Mouse (Mus musculus): ENCODE measurements around the gene Mypop.

DNA sequence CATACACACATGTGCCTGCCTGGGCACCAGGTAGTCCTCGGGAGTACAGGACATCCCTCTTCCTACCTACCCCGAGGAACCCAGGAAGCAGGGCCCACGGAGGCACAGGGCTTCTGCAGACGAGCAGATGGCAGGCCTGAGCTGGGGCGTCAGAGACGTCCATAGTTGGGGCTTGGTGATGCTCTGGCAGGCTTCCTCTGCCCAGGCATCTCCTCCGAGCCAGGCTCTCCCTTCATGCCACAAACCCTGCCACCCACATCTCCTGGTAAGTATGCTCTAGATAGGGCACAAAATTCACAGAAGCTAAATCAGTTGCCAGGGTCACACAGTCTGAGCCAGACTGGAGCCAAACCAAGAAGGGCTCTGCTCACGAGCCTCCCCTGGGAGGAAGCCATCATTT is 59.1 kb downstream of the Mypop start:
- TF ChIP-seq CTCF (IDR thresholded peaks at IDR 0.05; ENCODE audit: extremely low read depth, insufficient read depth, low read length) (no peak), POLR2A (IDR thresholded peaks at IDR 0.05; ENCODE audit: extremely low read depth, insufficient read depth, low read length) (no peak)

Measured in cortical plate, adult 2 months (tissue).